Mouse (Mus musculus): Measurements from ENCODE around the gene Ankrd13c.
"Not testable (repeated sequence)": the region's sequence is repeated elsewhere in the genome, so short reads cannot be mapped to it uniquely, and the experiment has no call there.

Ankrd13c gene

DNA sequence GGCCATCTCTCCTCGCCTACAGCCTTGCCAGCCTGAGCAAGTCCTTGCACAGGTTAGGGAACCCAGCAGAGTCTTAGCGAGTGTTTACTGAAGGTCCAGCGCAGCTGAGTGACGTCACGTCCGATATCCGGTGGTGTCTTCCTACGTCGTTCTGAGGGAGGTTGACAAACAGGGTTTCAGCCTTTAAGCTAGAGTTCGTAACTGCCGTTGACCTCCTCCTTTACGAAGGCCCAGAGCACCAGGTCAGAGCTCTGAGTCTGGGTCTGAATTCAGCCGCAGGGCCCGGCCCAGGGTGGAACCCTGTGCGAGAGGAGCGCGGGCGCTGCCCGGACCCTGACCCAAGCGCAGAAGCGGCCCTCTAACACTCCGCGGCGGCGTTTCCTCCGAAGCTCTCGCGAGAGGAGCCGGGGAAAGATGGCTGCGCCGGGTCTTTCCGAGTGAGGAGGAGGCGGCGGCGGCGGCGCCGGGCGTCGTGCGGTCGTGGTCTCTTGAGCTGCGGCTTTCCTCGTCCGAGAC, at the start of gene Ankrd13c:
Gene Ankrd13c (plus strand): TSS at position 397 of the 516 bp plus-strand sequence.
- peak; percentile 93 to 95 for DNase-seq (ENCODE audit: low spot score in 2 of 2)

GRCm38 (mm10) chr3:157897645-157898044, 49.4 kb upstream of the Ankrd13c start:
- DNase-seq (ENCODE audit: low spot score in 2 of 2) = no peak

- DNase-seq (ENCODE audit: low spot score in 2 of 2) = no peak
These were observed 47.1 kb upstream of the Ankrd13c start for GRCm38 (mm10) chr3:157899986-157900385.

DNA sequence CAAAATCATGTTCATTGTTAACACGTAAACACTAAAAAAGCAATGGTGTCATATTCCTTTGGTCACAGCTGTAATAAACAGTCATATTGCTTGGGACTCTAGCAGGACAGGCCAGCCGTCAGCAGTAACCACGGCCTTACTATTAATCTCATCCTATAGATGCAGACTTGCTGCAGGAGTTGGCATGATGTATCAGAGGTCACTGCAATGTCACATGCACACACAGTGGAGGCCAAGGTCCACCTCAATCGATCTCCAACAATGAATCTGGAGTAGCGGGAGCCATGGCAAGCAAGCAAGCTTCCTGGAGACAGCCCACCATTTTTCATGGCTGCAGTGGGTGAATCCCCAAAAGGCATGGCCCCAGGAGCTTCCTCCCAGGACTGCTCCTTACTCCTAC, 45.3 kb upstream of the Ankrd13c start:
- DNase-seq (ENCODE audit: low spot score in 2 of 2) = no peak

GRCm38 (mm10) chr3:157908166-157908565, 38.9 kb upstream of the Ankrd13c start:
- DNase-seq (ENCODE audit: low spot score in 2 of 2) = no peak

DNA sequence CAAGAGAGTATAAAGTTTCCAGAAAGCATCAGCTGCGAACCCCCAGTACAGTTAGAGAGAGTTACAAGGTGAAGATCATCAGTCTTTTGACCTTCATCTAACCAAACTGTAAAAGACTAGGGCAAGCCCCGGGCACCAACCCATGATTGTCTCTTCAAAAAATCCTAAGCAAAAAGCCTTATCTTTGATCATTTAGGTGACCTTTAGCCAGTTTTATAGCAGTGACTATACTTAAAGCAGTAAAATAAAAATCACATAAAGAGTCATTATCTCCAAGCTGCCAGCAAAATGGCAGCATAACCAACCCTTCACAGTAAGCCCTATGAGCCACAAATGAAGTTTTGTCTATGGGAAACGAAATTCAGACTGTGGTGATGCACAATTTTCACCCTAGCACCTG, 36.8 kb upstream of the Ankrd13c start:
- no peak for DNase-seq (ENCODE audit: low spot score in 2 of 2)

DNA sequence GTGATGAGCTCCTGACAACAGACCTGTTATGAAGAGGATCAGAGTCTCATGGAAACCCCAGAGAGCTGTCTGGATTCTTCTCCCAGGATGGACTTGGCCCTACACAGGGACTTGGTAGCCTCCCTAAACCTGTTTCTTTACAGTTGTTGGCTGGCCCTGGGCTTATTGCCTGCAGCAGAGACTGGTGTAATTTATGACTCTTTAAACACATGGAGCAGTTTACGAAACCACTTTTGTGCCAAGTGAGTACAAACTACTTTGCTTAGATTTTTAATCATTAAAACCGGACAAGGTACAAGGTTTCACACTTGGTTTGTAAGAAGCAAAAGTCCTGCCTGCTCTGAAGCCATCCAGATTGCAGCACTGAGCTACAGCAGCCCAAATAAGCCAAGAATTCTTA, 34.9 kb upstream of the Ankrd13c start:
- no peak for DNase-seq (ENCODE audit: low spot score in 2 of 2)

DNA sequence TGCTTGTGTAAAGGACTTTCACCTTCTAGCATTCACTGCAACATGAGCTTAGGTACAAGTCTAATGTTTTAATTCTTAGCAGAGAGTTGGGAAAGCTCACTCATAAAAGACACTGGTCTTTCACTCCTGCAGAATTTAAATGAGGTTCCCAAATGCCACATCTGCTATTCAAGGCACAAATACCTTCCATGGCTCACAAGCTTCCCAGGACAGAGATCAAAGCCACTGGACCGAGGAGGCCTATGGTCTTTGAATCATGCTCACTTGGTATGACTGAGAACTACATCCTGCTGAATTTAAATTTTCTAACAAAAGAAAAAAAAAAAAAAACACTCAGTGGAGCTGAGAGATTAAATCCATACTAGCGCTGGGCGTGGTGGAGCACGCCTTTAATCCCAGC, 30.7 kb upstream of the Ankrd13c start:
- DNase-seq (ENCODE audit: low spot score in 2 of 2) = no peak

DNA sequence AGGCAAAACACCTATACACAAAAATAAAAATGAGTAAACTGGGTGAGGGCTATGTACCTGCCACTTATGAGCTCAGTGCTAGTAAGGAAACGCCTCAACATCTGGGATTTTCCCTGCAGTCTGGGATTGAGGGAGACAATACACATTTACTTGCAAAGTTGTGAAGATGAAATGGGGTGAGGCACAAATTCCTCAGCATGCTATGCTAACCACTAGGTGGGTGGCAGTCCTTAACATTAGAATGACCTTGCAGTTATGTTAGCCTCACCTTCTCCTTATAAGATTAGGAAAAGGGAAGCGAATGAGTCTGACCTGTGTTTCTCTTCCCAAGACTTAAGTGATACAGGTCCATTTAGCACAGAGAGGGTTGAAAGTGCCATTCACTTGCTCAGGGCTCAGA, 25.7 kb upstream of the Ankrd13c start:
- no peak for DNase-seq (ENCODE audit: low spot score in 2 of 2)

- DNase-seq (ENCODE audit: low spot score in 2 of 2) = no peak
These were observed 23.7 kb upstream of the Ankrd13c start for GRCm38 (mm10) chr3:157923268-157923835.

DNA sequence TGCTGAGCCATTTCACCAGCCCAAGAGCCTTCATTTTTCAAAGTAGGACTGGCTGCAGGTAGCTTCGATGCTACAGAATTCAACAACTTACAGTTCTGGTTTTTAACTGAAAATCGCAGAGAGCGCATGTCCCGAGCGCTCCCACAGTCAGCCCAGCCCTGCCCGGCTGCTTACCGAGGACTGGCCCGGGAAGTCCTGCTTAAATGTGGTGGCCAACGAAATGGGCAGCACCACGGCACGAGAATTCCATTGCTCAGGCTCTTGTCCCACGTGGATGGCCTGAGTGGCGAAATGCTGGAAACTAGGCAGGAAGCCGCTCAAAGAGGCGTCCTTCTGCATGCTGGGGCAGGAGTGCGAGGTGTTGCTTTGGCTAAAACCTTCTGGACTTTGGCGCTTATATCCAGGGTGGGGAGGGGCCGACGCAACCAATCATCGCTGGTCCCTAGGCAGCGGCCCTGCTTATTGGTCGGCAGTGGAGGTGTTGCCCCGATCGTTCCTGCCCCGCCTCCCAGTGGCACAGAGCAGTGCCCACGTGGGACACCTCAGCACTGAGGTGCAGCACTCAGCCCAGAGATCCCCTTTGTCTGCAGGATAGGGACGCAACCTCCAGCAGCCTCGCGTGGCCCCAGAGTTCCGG, 22.2 kb upstream of the Ankrd13c start, which contains the start of gene Cth:
Gene Cth (minus strand): TSS at position 386 of the 637 bp plus-strand sequence.
- DNase-seq (ENCODE audit: low spot score in 2 of 2) = peak; percentile 83 to 86

DNA sequence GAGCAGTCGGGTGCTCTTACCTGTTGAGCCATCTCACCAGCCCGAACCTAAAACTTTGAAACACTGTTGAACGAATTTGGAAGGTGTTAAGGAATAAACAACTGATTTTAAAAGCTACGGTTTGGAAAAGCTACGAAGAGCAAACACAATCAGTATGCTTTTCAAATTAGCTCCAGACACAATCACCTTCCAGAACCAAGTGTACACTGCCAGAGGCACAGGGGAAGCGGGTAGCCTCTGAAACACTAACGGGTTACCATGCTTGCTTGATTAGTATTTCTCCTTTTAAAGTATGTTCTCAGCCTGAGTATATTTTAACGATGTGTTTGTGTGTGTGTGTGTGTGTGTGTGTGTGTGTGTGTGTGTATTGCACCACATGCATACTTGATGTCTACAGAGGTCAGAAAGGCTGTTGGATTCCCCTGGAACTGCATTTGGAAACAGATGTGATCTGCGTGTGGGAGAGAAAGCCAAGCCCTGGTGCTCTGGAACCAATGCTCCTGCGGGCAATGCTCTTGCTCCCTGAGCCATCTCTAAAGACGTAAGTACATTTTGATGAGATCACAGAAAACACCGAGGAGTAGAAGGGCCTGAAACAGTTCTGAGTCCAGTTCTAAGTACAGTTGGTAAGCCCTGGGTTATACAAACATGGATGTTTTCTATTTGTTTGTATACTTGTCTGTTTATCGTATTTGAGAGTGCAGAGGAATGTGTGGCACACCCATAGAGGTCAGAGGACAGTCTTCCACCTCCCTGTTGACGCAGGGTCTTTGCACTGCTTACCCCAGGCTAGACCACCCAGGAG, 21.1 kb upstream of the Ankrd13c start:
- DNase-seq (ENCODE audit: low spot score in 2 of 2) = no peak

GRCm38 (mm10) chr3:157926761-157927160, 20.3 kb upstream of the Ankrd13c start:
- no peak for DNase-seq (ENCODE audit: low spot score in 2 of 2)

DNA sequence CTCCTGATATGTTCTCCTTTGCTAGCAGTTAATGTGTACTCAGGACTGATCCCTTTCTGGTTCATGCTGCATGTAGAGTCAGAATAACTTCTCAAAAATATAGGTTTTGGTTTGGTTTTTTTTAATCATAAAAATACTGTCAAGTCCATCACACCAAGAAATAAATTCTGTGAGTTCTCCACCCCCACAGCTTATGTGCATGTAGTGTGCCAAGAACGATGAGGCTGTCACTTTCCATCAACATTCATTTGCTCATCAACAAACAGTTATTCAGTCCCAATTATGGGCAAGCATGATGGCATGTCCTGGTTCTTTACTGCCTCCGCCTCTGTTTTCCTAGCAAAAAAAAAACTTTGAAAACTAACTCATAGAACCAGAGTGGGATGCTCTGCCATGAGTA, 18.3 kb upstream of the Ankrd13c start:
- DNase-seq (ENCODE audit: low spot score in 2 of 2) = peak in 1 of 2 experiments; percentile 31

- no peak for DNase-seq (ENCODE audit: low spot score in 2 of 2)
These were observed 17.6 kb upstream of the Ankrd13c start for GRCm38 (mm10) chr3:157929417-157929816.

GRCm38 (mm10) chr3:157931592-157931991, 15.4 kb upstream of the Ankrd13c start:
- DNase-seq (ENCODE audit: low spot score in 2 of 2) = no peak

DNA sequence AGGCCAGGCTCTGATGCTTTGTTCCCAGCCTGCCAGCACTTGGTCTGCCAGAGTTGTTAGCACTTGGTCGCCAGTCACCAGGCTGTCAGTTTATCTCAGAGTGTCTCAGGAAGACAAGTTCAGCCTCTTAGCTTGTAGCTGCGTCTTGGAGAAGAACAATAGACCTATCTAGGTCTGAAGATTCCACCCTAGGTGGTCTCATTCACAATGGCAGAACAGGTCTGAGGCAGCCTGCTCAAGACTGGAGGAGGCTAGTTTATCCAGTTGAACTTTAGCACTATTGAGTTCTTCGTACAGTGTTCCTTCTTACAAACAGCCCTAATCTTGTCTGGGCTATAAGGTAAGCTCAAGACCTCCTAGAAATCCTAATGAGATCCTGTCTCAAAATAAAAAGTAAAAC, 15.0 kb upstream of the Ankrd13c start:
- no peak for DNase-seq (ENCODE audit: low spot score in 2 of 2)

GRCm38 (mm10) chr3:157933223-157933622, 13.8 kb upstream of the Ankrd13c start:
- DNase-seq (ENCODE audit: low spot score in 2 of 2) = not testable (repeated sequence)

- no peak for DNase-seq (ENCODE audit: low spot score in 2 of 2)
These were observed 12.7 kb upstream of the Ankrd13c start for GRCm38 (mm10) chr3:157934301-157934823.

DNA sequence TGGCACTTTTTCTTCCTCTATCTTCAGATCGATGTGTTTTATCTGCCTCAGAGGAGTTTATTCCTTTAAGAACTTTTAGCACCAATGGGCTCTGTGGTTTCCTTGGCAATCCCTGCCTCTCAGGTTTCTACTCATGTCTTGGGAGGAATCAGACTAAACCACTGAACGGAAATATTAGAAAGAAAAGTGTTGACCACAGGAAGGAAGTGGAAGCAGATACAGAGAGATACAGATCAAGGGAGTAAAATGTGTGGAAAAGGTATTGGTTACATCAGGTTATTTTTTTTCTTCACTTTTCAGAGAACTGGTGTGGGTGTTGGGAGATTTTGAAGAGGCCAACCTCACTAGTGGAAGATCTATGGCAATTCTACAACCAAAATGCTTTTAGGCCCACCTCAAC, 8.5 kb upstream of the Ankrd13c start:
- no peak for DNase-seq (ENCODE audit: low spot score in 2 of 2)

GRCm38 (mm10) chr3:157947383-157948280, 593 bp downstream of the Ankrd13c start:
- peak; percentile 28 to 43 for DNase-seq (ENCODE audit: low spot score in 2 of 2)
